Mouse (Mus musculus): ENCODE data around the gene Wfikkn1. TPM values are rescaled to one million over a fixed set of nuclear protein-coding genes. Genes with fewer than 3 reads are reported as not detected.
A peak's percentile ranks its signal among the peaks of the same experiment; 100 is the strongest.

Wfikkn1 gene
- total and polyA plus RNA-seq, 3 experiments: 0.19 to 0.53 TPM; not detected in 1

- Histone ChIP-seq H3K36me3 (ENCODE audit: control insufficient read depth in 1 of 2, insufficient read depth in 2 of 2, low read length in 2 of 2) (peaks cover 0 to 22% of the 10 kb centered on the region in 2 experiments; a peak in 2 of 4 replicates), H3K4me3 (ENCODE audit: control insufficient read depth in 1 of 2, insufficient read depth in 1 of 2, low read depth in 2 of 2, low read length in 2 of 2) (no peak overlapping the region), H3K27ac (ENCODE audit: control insufficient read depth, low read depth, low read length) (no peak overlapping the region; the same call in 1 of the 2 replicates), H3K27me3 (ENCODE audit: control insufficient read depth in 1 of 2, insufficient read depth in 2 of 2, low read length in 2 of 2) (no peaks in the 10 kb centered on the region), H3K9ac (ENCODE audit: control insufficient read depth, low read depth, low read length, poor library complexity, severe bottlenecking) (no peak overlapping the region), H3K9me3 (replicated peaks; ENCODE audit: insufficient read depth, low read length) (no peaks in the 10 kb centered on the region), H3K79me2 (ENCODE audit: control insufficient read depth, insufficient read depth, low read length, poor library complexity) (peaks cover 30% of the 10 kb centered on the region), H3K4me1 (ENCODE audit: control insufficient read depth in 1 of 2, insufficient read depth in 2 of 2, low read length in 2 of 2) (peaks cover 4 to 30% of the 10 kb centered on the region in 2 experiments)
- TF ChIP-seq MYB (IDR thresholded peaks at IDR 0.05; ENCODE audit: low read depth, low read length) (no peak), E2F4 (IDR thresholded peaks at IDR 0.05; ENCODE audit: borderline replicate concordance, low read depth, low read length) (no peak), MYC (IDR thresholded peaks at IDR 0.05; ENCODE audit: low read depth, low read length) (no peak; the same call in 1 of the 2 replicates), TAL1 (IDR thresholded peaks at IDR 0.05; ENCODE audit: low read length) (peak; percentile 28; the same call in 1 of the 2 replicates), BHLHE40 (IDR thresholded peaks at IDR 0.05; ENCODE audit: borderline replicate concordance, low read depth, low read length) (peak; percentile 32; the same call in 1 of the 2 replicates), USF2 (IDR thresholded peaks at IDR 0.05; ENCODE audit: borderline replicate concordance in 1 of 2, insufficient read depth in 1 of 2, low read depth in 1 of 2, low read length in 2 of 2) (no peak), EP300 (IDR thresholded peaks at IDR 0.05; ENCODE audit: low read depth in 1 of 2, low read length in 2 of 2) (peak in 1 of 2 experiments; percentile 46; a peak in 1 of 4 replicates), USF1 (IDR thresholded peaks at IDR 0.05; ENCODE audit: low read depth, low read length) (no peak), RCOR1 (IDR thresholded peaks at IDR 0.05; ENCODE audit: low read depth, low read length) (peak; percentile 96), MAFK (IDR thresholded peaks at IDR 0.05; ENCODE audit: borderline replicate concordance, low read depth, low read length) (no peak; the same call in 1 of the 2 replicates), SIN3A (IDR thresholded peaks at IDR 0.05; ENCODE audit: low read length) (peak; percentile 55; the same call in 1 of the 2 replicates), ETS1 (IDR thresholded peaks at IDR 0.05; ENCODE audit: low read depth, low read length) (peak; percentile 56; the same call in 1 of the 2 replicates), TCF12 (IDR thresholded peaks at IDR 0.05; ENCODE audit: low read depth, low read length) (0 out of 2 replicates have a peak, but pooled peaks have one; percentile 22), GATA1 (IDR thresholded peaks at IDR 0.05; ENCODE audit: low read depth, low read length) (peak; percentile 36; the same call in 1 of the 2 replicates), MAZ (IDR thresholded peaks at IDR 0.05; ENCODE audit: low read depth, low read length) (no peak), CHD1 (IDR thresholded peaks at IDR 0.05; ENCODE audit: low read depth, low read length) (no peak), UBTF (IDR thresholded peaks at IDR 0.05; ENCODE audit: borderline replicate concordance, insufficient read depth, low read depth, low read length) (no peak), CHD2 (IDR thresholded peaks at IDR 0.05; ENCODE audit: low read length) (no peak), POLR2AphosphoS5 (IDR thresholded peaks at IDR 0.05; ENCODE audit: borderline replicate concordance, low read depth, low read length) (no peak), MAX (IDR thresholded peaks at IDR 0.05; ENCODE audit: low read length) (no peak), MEF2A (IDR thresholded peaks at IDR 0.05; ENCODE audit: extremely low read depth, insufficient replicate concordance, low read depth, low read length, poor library complexity, severe bottlenecking) (peak; percentile 91), MXI1 (IDR thresholded peaks at IDR 0.05; ENCODE audit: low read depth, low read length) (0 out of 2 replicates have a peak, but pooled peaks have one; percentile 23), ZMIZ1 (IDR thresholded peaks at IDR 0.05; ENCODE audit: low read depth, low read length) (no peak)
- DNase-seq (ENCODE audit: low read depth, low spot score): peak; percentile 62
Measured at GRCm38 (mm10) chr17:25913877-25914275, 33.2 kb upstream of the Wfikkn1 start.
